8 mouse cellular contexts compared by ENCODE assay signal in genomic region chr2:13575926-13576325, GRCm38 (mm10). TPM values are rescaled to one million over a fixed set of nuclear protein-coding genes. Genes with fewer than 3 reads are reported as not detected.
DNase-seq lines count a peak whose midpoint lies in the region; ATAC-seq and TF ChIP-seq lines count a peak whose summit lies in the region.

No protein-coding gene starts in this region.

- peaks cover 53% of the 10 kb centered on the region for H3K79me2 ChIP-seq in myocyte (ENCODE audit: control insufficient read depth, insufficient read depth)

- no peak for DNase-seq in kidney, postnatal 36 days
- DNase-seq in forebrain, embryonic 10.5 days (ENCODE audit: extremely low spot score, low spot score), result peak; percentile 27
- peak; percentile 65 for DNase-seq in intestine, embryonic 14.5 days (ENCODE audit: low spot score)
- no peak for DNase-seq in MN1 (ENCODE audit: low spot score)
- no peak for DNase-seq in adrenal gland, adult 8-10 months

- TF ChIP-seq POLR2A in myocyte (IDR thresholded peaks at IDR 0.05; ENCODE audit: insufficient read length, low read depth), result no peak

- peaks cover 31% of the 10 kb centered on the region for H3K4me1 ChIP-seq in kidney, embryonic 15.5 days
- peaks cover 63% of the 10 kb centered on the region for H3K4me1 ChIP-seq in forebrain, embryonic 10.5 days
- H3K4me1 ChIP-seq in intestine, embryonic 14.5 days (replicated peaks; ENCODE audit: control insufficient read depth, insufficient read depth, low read length), result peaks cover 13% of the 10 kb centered on the region

- 0 out of 2 replicates have a peak overlapping the region, but pooled peaks have one; percentile 69 for H3K9ac ChIP-seq in kidney, embryonic 15.5 days
- peak overlapping the region; percentile 81 for H3K9ac ChIP-seq in intestine, embryonic 14.5 days (ENCODE audit: low read length)

- peak overlapping the region; percentile 73 for H3K4me3 ChIP-seq in kidney, embryonic 15.5 days (replicated peaks)
- peak overlapping the region; percentile 94 for H3K4me3 ChIP-seq in forebrain, embryonic 10.5 days
- peak overlapping the region; percentile 87 for H3K4me3 ChIP-seq in intestine, embryonic 14.5 days (ENCODE audit: low read depth, low read length)
- peak overlapping the region; percentile 94 for H3K4me3 ChIP-seq in myocyte

- H3K36me3 ChIP-seq in kidney, embryonic 15.5 days, result peaks cover 39% of the 10 kb centered on the region
- H3K36me3 ChIP-seq in forebrain, embryonic 10.5 days (replicated peaks), result peaks cover 57% of the 10 kb centered on the region
- H3K36me3 ChIP-seq in intestine, embryonic 14.5 days (ENCODE audit: control insufficient read depth, insufficient read depth, low read length), result peaks cover 41% of the 10 kb centered on the region
- peaks cover 56% of the 10 kb centered on the region for H3K36me3 ChIP-seq in myocyte (ENCODE audit: control insufficient read depth, insufficient read depth)

- H3K27me3 ChIP-seq in kidney, embryonic 15.5 days, result 0 out of 2 replicates have a peak, but pooled peaks cover 10% of the 10 kb centered on the region
- H3K27me3 ChIP-seq in forebrain, embryonic 10.5 days (ENCODE audit: poor library complexity, severe bottlenecking), result no peaks in the 10 kb centered on the region
- H3K27me3 ChIP-seq in intestine, embryonic 14.5 days (replicated peaks; ENCODE audit: control insufficient read depth, insufficient read depth, low read length), result no peaks in the 10 kb centered on the region
- H3K27me3 ChIP-seq in myocyte (ENCODE audit: control insufficient read depth, insufficient read depth, insufficient read length), result no peaks in the 10 kb centered on the region

- ATAC-seq in kidney, embryonic 15.5 days (replicated peaks; ENCODE audit: low FRiP score), result no peak
- no peak for ATAC-seq in intestine, embryonic 14.5 days (replicated peaks; ENCODE audit: low FRiP score, low TSS enrichment, low read depth)
- ATAC-seq in erythroid progenitor cell, adult 5-6 weeks (replicated peaks; ENCODE audit: low FRiP score, poor library complexity, severe bottlenecking), result no peak

- 24% methylated on average over 6 of the region's 6 CpGs for WGBS in kidney, embryonic 15.5 days
- WGBS in forebrain, embryonic 10.5 days, result 22% methylated on average over 6 of the region's 6 CpGs
- WGBS in intestine, embryonic 14.5 days, result 20% methylated on average over 6 of the region's 6 CpGs

- peak overlapping the region; percentile 79 for H3K4me2 ChIP-seq in kidney, embryonic 15.5 days
- H3K4me2 ChIP-seq in intestine, embryonic 14.5 days (ENCODE audit: low read length), result peak overlapping the region; percentile 64
- peak overlapping the region; percentile 96 for H3K4me2 ChIP-seq in myocyte (ENCODE audit: low read depth)

- no peaks in the 10 kb centered on the region for H3K9me3 ChIP-seq in kidney, embryonic 15.5 days (replicated peaks)
- no peaks in the 10 kb centered on the region for H3K9me3 ChIP-seq in forebrain, embryonic 10.5 days
- H3K9me3 ChIP-seq in intestine, embryonic 14.5 days (ENCODE audit: control insufficient read depth, low read length), result no peaks in the 10 kb centered on the region

- H3K27ac ChIP-seq in kidney, embryonic 15.5 days, result peak overlapping the region; percentile 97; the same call in 1 of the 2 replicates
- peak overlapping the region; percentile 97 for H3K27ac ChIP-seq in forebrain, embryonic 10.5 days
- peak overlapping the region; percentile 98; the same call in 1 of the 2 replicates for H3K27ac ChIP-seq in intestine, embryonic 14.5 days (ENCODE audit: low read depth)

- H3ac ChIP-seq in myocyte (ENCODE audit: control insufficient read depth, insufficient read length), result no peak overlapping the region

TF ChIP-seq in myocyte, 11 proteins besides CTCF, POLR2A, EP300 and RAD21:
- TF ChIP-seq REST (IDR thresholded peaks at IDR 0.05; ENCODE audit: insufficient read depth, insufficient read length) (no peak), TCF3 (IDR thresholded peaks at IDR 0.05; ENCODE audit: insufficient read length, low read depth) (no peak), MAX (IDR thresholded peaks at IDR 0.05; ENCODE audit: low read depth) (no peak), POLR2AphosphoS2 (IDR thresholded peaks at IDR 0.05; ENCODE audit: insufficient read length, low read depth) (no peak), CEBPB (IDR thresholded peaks at IDR 0.05; ENCODE audit: insufficient read depth, poor library complexity, severe bottlenecking) (peak; percentile 52; the same call in 1 of the 2 replicates)

RNA-seq across cellular contexts. Expression of gene Vim, which starts 2.2 kb away (rescaled TPM):
- polyA plus RNA-seq in kidney, embryonic 15.5 days (2015; fragmentation: Nextera tagmentation; extraction: Ambion mirVana), result 484 and 516 TPM in 2 replicates
- 885 and 899 TPM in 2 replicates for polyA plus RNA-seq in forebrain, embryonic 10.5 days (2016; fragmentation: Nextera tagmentation; extraction: Ambion mirVana)
- 503 and 545 TPM in 2 replicates for polyA plus RNA-seq in intestine, embryonic 14.5 days (2014; fragmentation: Nextera tagmentation; extraction: Ambion mirVana)
- polyA plus RNA-seq in myocyte (2012; fragmentation: generic; extraction: Trizol), result 3,783 TPM
- 175 and 244 TPM in 2 replicates for total RNA-seq in erythroid progenitor cell, adult 5-6 weeks (2015; ENCODE audit: low replicate concordance)
- 125 and 130 TPM in 2 replicates for total RNA-seq in erythroid progenitor cell, adult 5-6 weeks (2017; ENCODE audit: low replicate concordance)
- total RNA-seq in adrenal gland, adult 8-10 months (2022), result 100 to 1,000 TPM; 106 to 291 (median 155) TPM

RNA-seq across cellular contexts. Expression of gene Trdmt1, which starts 31.5 kb away (rescaled TPM):
- polyA plus RNA-seq in kidney, embryonic 15.5 days (2015; fragmentation: Nextera tagmentation; extraction: Ambion mirVana), result 13.4 and 13.9 TPM in 2 replicates
- polyA plus RNA-seq in forebrain, embryonic 10.5 days (2016; fragmentation: Nextera tagmentation; extraction: Ambion mirVana), result 8.4 and 10.1 TPM in 2 replicates
- 11.2 and 11.5 TPM in 2 replicates for polyA plus RNA-seq in intestine, embryonic 14.5 days (2014; fragmentation: Nextera tagmentation; extraction: Ambion mirVana)
- 2.2 TPM for polyA plus RNA-seq in myocyte (2012; fragmentation: generic; extraction: Trizol)
- 4.6 and 9.7 TPM in 2 replicates for total RNA-seq in erythroid progenitor cell, adult 5-6 weeks (2015; ENCODE audit: low replicate concordance)
- 1.7 and 5.8 TPM in 2 replicates for total RNA-seq in erythroid progenitor cell, adult 5-6 weeks (2017; ENCODE audit: low replicate concordance)
- 1 to 10 TPM; 3.6 to 8.0 (median 5.1) TPM for total RNA-seq in adrenal gland, adult 8-10 months (2022)

Comparison
In these comparisons a context has a peak if more than half of its experiments do, and no peak if none do; other contexts are left out.
1. DNase-seq: peak in forebrain, embryonic 10.5 days (single experiment) and intestine, embryonic 14.5 days (single experiment); none in kidney, postnatal 36 days (0 of 2), MN1 (single experiment) and adrenal gland, adult 8-10 months (single experiment).
2. Peak in every context shown above with its lines, with median percentiles within 50 percentile points of each other: H3K27ac ChIP-seq, H3K4me2 ChIP-seq and H3K4me3 ChIP-seq.